Mouse (Mus musculus): ENCODE measurements around the gene Cyp2e1. TPM values are rescaled to one million over a fixed set of nuclear protein-coding genes. Genes with fewer than 3 reads are reported as not detected.
"Not testable (repeated sequence)": the region's sequence is repeated elsewhere in the genome, so short reads cannot be mapped to it uniquely, and the experiment has no call there.

The Cyp2e1 gene
- polyA plus RNA-seq, 1 experiment from 2014 or later: 0.12 TPM

DNA sequence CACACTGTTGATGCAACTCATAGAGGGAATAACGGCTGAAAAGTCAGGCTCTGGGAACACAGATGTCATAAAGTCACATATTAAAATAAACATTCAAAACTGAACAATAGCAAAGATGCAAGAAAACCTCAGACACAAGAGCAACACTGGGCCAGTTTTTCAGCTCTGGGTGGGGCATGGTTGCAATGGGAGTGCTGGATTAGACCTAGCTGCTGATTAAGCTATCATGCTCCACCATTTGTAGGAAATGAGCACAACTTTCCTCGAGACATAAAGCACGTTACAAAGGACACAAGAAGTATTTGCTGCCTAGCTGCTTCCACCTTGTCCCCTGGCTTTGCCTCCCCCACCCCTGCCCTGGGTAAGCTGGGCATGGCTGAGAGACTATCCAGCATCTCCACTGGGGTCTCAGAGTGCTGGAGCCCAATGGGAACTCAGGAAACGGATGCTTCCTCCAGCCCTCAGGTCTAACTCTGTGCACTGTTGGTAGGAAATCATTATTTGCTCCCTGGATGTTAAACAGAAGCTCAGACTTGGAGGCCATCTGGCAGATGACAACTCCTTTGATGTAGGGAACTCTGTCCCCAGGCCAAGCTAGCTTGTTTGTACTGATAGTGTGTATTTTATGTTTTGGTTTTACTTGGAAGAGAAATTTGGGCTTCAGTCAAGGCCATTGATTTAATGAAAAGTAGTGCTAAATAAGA is 7.2 kb upstream of the Cyp2e1 start:
- Histone ChIP-seq H3K4me3 (ENCODE audit: low read length) (no peak overlapping the region), H3K9me3 (ENCODE audit: control insufficient read depth, low read length) (no peaks in the 10 kb centered on the region), H3K36me3 (ENCODE audit: control insufficient read depth, insufficient read depth, low read length) (no peaks in the 10 kb centered on the region), H3K9ac (ENCODE audit: low read depth, low read length) (no peak overlapping the region), H3K27me3 (ENCODE audit: control insufficient read depth, insufficient read depth, low read length) (no peaks in the 10 kb centered on the region), H3K4me2 (replicated peaks; ENCODE audit: low read depth, low read length) (no peak overlapping the region), H3K4me1 (ENCODE audit: control insufficient read depth, insufficient read depth, low read length) (no peaks in the 10 kb centered on the region), H3K27ac (ENCODE audit: low read depth, low read length) (no peak overlapping the region)
- WGBS: 68% methylated on average over 4 of the region's 4 CpGs
- ATAC-seq (ENCODE audit: low FRiP score, low TSS enrichment): no peak

DNA sequence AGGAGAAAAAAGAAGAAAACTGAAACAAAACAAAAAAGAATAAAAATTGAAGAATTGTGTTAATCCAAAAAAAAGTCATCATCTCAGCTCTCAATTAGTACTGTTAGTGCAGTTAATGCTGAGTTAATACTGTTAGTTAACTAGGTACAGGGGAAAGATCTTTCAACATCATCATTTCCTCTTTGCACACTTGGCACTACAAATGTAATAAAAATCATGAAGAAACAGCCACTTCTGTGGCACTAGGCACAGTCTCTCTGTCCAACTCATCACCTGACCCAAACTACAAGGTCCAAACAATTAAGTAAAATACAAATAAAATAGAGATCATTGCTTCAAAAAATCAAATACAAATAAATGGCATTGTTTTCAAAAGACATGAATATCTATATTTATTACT is 2.9 kb upstream of the Cyp2e1 start:
- H3K4me1 ChIP-seq (ENCODE audit: control insufficient read depth, insufficient read depth, low read length): no peaks in the 10 kb centered on the region
- no peak for ATAC-seq (ENCODE audit: low FRiP score, low TSS enrichment)
- H3K9ac ChIP-seq (ENCODE audit: low read depth, low read length): no peak overlapping the region
- H3K4me3 ChIP-seq (ENCODE audit: low read length): no peak overlapping the region
- H3K4me2 ChIP-seq (replicated peaks; ENCODE audit: low read depth, low read length): no peak overlapping the region
- no peaks in the 10 kb centered on the region for H3K27me3 ChIP-seq (ENCODE audit: control insufficient read depth, insufficient read depth, low read length)
- no peaks in the 10 kb centered on the region for H3K9me3 ChIP-seq (ENCODE audit: control insufficient read depth, low read length)
- no peak overlapping the region for H3K27ac ChIP-seq (ENCODE audit: low read depth, low read length)
- no peaks in the 10 kb centered on the region for H3K36me3 ChIP-seq (ENCODE audit: control insufficient read depth, insufficient read depth, low read length)

DNA sequence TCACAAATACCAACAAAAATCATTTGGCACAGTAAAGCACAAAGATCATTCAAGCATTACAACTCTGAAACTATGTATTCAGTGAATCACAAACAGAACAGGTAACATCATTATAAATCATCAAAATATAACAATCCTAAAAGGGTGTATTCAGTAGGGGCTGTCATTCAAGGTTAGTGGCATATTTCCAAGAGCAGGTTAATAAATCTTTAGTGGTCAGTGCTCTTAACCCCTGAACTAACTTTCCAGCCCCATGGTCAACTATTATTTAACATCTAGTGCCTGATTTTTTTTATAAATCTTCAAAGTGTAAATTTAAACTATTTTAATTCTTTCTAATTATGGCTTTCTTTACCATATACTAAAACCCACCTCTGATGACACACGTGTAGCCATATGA is 1.9 kb downstream of the Cyp2e1 start:
- H3K9ac ChIP-seq (ENCODE audit: low read depth, low read length); H3K36me3 ChIP-seq (ENCODE audit: control insufficient read depth, insufficient read depth, low read length); H3K4me1 ChIP-seq (ENCODE audit: control insufficient read depth, insufficient read depth, low read length); H3K27me3 ChIP-seq (ENCODE audit: control insufficient read depth, insufficient read depth, low read length); ATAC-seq (ENCODE audit: low FRiP score, low TSS enrichment); H3K9me3 ChIP-seq (ENCODE audit: control insufficient read depth, low read length); H3K4me2 ChIP-seq (replicated peaks; ENCODE audit: low read depth, low read length); H3K4me3 ChIP-seq (ENCODE audit: low read length); H3K27ac ChIP-seq (ENCODE audit: low read depth, low read length): not testable (repeated sequence)
- 82% methylated on average over 1 of the region's 1 CpGs for WGBS

DNA sequence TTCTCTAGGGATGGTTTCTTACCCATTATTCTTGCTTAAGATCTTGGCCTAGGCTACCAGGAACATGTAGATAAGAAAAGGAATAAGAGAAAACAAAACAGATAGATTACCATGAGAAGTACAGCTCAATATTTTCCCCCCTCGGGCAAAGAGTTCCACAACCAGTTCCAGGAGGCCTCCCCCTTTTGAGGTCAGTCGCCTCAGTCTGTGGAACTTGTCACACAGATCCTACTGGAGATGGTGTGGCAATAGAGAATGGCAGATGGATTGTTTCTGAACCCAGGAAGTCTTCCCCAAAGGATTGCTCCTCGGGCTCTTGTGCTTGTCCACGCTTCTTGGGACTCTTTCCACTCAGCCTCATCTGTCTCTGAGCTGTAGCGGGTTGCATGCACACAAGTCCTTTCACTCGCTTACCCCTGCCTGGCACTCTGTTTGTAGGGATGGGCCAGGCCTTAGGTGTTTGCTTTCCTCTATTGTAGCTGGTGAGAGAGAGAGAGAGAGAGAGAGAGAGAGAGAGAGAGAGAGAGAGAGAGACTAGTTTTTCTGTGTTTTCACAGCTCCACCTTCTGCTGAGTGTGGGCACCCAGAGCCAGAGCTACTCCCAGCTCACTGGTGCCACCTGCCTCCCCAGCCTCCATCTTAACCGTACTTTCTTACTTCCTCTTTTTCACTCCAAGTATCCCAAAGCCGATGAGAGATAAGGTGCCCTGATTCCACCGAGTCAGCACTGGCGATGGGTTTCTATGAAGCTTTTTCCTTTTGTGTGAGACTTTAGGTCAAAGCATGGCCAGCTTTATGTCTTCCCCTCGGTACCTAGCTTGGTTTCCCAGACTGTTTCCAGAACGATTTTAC is 2.6 kb downstream of the Cyp2e1 start:
- H3K36me3 ChIP-seq (ENCODE audit: control insufficient read depth, insufficient read depth, low read length): no peaks in the 10 kb centered on the region
- no peaks in the 10 kb centered on the region for H3K27me3 ChIP-seq (ENCODE audit: control insufficient read depth, insufficient read depth, low read length)
- H3K4me1 ChIP-seq (ENCODE audit: control insufficient read depth, insufficient read depth, low read length): no peaks in the 10 kb centered on the region
- no peak overlapping the region for H3K4me3 ChIP-seq (ENCODE audit: low read length)
- no peaks in the 10 kb centered on the region for H3K9me3 ChIP-seq (ENCODE audit: control insufficient read depth, low read length)
- H3K4me2 ChIP-seq (replicated peaks; ENCODE audit: low read depth, low read length): no peak overlapping the region
- WGBS: 78% methylated on average over 12 of the region's 12 CpGs
- no peak for ATAC-seq (ENCODE audit: low FRiP score, low TSS enrichment)
- no peak overlapping the region for H3K27ac ChIP-seq (ENCODE audit: low read depth, low read length)
- H3K9ac ChIP-seq (ENCODE audit: low read depth, low read length): no peak overlapping the region

DNA sequence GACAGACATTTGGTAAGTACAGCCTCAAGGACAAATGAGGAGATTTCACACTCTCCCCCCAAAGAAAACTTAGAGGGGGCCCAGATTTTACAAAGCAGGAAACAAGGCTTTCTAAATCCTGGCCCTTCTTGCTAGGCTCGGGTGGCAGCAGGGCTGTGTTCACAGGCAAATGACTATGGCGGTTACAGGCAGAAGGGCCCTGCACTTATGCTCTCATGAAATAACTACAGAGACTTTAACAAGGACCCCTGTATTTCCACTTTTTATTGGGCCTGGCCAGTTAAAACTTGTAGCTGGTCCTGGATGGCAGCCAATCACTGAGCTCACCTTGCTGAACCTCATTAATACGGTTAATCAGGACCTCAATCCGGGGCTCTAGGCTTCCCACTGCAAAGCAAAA is 17.0 kb downstream of the Cyp2e1 start:
- Histone ChIP-seq H3K9ac (ENCODE audit: low read depth, low read length) (no peak overlapping the region), H3K9me3 (ENCODE audit: control insufficient read depth, low read length) (no peaks in the 10 kb centered on the region), H3K36me3 (ENCODE audit: control insufficient read depth, insufficient read depth, low read length) (no peaks in the 10 kb centered on the region), H3K27me3 (ENCODE audit: control insufficient read depth, insufficient read depth, low read length) (no peaks in the 10 kb centered on the region), H3K4me3 (ENCODE audit: low read length) (no peak overlapping the region), H3K27ac (ENCODE audit: low read depth, low read length) (no peak overlapping the region), H3K4me1 (ENCODE audit: control insufficient read depth, insufficient read depth, low read length) (no peaks in the 10 kb centered on the region), H3K4me2 (replicated peaks; ENCODE audit: low read depth, low read length) (no peak overlapping the region)
- WGBS: 75% methylated on average over 4 of the region's 4 CpGs
- no peak for ATAC-seq (ENCODE audit: low FRiP score, low TSS enrichment)

DNA sequence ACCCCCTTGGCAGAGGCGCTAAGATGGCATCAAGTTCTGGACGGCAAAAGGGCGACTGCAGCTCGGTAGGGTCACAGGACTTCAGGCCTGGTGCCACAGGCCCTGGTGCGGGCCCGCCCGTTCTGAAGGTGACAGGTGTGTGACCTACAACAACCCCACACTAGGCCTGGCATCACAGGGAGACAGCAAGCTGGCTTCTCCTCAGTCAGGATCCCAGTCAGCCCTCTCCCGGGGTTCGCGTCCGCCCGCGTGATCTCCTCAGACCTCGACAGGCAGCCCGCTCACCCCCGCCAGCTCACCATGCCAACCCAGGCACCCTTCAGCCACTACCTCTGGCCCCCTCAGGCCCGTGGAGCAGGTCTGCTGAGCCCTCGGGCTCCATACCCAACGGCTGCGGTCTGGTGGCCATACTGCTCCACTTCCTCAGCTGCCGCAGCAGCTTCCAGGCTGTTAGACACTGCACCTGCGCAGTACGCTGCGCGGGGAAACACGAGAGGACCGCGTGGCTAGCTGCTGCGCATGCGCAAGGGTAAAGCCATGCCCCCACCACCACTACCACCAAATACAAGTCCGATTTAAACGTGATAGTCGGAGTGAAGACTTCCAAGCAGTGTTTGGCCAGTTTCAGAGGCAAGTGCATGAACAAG is 24.0 kb downstream of the Cyp2e1 start, which contains the start of gene Syce1:
Gene Syce1, minus strand, starts transcription at position 447 of the 647 bp plus-strand sequence.
- no peak within 1 kb of the TSS for H3K4me2 ChIP-seq (replicated peaks; ENCODE audit: low read depth, low read length)
- no peak within 1 kb of the TSS for H3K9ac ChIP-seq (ENCODE audit: low read depth, low read length)
- H3K4me3 ChIP-seq (ENCODE audit: low read length): no peak within 1 kb of the TSS
- no peak within 1 kb of the TSS for H3K27ac ChIP-seq (ENCODE audit: low read depth, low read length)
- H3K4me1 ChIP-seq (ENCODE audit: control insufficient read depth, insufficient read depth, low read length): no peaks in the 10 kb centered on the region
- H3K36me3 ChIP-seq (ENCODE audit: control insufficient read depth, insufficient read depth, low read length): no peaks in the 10 kb centered on the region
- WGBS: 83% methylated on average over 33 of the region's 33 CpGs
- H3K9me3 ChIP-seq (ENCODE audit: control insufficient read depth, low read length): no peaks in the 10 kb centered on the region
- no peak for ATAC-seq (ENCODE audit: low FRiP score, low TSS enrichment)
- no peaks in the 10 kb centered on the region for H3K27me3 ChIP-seq (ENCODE audit: control insufficient read depth, insufficient read depth, low read length)

DNA sequence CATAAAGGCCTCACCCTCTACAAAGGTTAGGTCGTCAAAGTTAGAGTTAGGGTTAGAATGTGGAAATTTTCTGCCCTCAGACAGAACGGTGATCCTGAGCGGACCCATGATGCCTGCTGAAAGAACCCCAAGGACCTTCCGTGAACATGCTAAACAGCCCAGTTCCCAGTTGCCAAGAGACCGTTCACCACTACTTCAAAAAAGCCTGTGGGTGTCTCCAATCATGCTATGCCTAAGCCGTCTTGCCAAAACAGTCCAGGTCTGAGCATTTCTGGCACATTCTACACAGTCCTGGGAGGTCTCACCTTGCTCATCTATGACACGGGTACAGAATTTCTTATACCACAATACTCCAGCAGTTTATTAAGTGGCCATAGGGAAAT is 24.5 kb downstream of the Cyp2e1 start:
- Histone ChIP-seq H3K4me1 (ENCODE audit: control insufficient read depth, insufficient read depth, low read length) (no peaks in the 10 kb centered on the region), H3K27me3 (ENCODE audit: control insufficient read depth, insufficient read depth, low read length) (no peaks in the 10 kb centered on the region), H3K9ac (ENCODE audit: low read depth, low read length) (no peak overlapping the region), H3K4me3 (ENCODE audit: low read length) (no peak overlapping the region), H3K9me3 (ENCODE audit: control insufficient read depth, low read length) (no peaks in the 10 kb centered on the region), H3K4me2 (replicated peaks; ENCODE audit: low read depth, low read length) (no peak overlapping the region), H3K27ac (ENCODE audit: low read depth, low read length) (no peak overlapping the region), H3K36me3 (ENCODE audit: control insufficient read depth, insufficient read depth, low read length) (no peaks in the 10 kb centered on the region)
- WGBS: 88% methylated on average over 7 of the region's 7 CpGs
- ATAC-seq (ENCODE audit: low FRiP score, low TSS enrichment): no peak

DNA sequence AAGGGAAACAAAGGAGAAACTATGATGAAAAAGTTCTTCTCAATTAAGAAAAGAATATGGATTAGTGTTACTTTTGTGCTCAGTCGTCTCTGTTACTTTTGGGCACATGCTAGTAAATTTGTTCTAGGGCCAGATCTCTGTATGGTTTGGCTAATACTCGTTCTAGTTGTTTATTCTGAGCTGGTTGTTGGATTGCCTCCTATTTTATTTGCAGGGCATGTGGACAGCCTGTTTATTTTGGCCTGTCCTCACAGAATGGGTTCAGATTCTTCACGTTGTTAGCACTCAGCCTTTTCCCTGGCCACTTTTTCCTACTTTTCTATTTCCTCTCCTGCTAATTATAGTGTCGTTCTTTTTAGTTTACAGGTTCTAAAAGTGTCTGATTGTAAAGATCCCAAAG is 30.0 kb downstream of the Cyp2e1 start:
- Histone ChIP-seq H3K27ac (ENCODE audit: low read depth, low read length) (no peak overlapping the region), H3K4me2 (replicated peaks; ENCODE audit: low read depth, low read length) (no peak overlapping the region), H3K4me3 (ENCODE audit: low read length) (no peak overlapping the region), H3K9me3 (ENCODE audit: control insufficient read depth, low read length) (no peaks in the 10 kb centered on the region), H3K27me3 (ENCODE audit: control insufficient read depth, insufficient read depth, low read length) (no peaks in the 10 kb centered on the region), H3K9ac (ENCODE audit: low read depth, low read length) (no peak overlapping the region), H3K4me1 (ENCODE audit: control insufficient read depth, insufficient read depth, low read length) (no peaks in the 10 kb centered on the region), H3K36me3 (ENCODE audit: control insufficient read depth, insufficient read depth, low read length) (no peaks in the 10 kb centered on the region)
- ATAC-seq (ENCODE audit: low FRiP score, low TSS enrichment): no peak
- WGBS: 59% methylated on average over 4 of the region's 4 CpGs

DNA sequence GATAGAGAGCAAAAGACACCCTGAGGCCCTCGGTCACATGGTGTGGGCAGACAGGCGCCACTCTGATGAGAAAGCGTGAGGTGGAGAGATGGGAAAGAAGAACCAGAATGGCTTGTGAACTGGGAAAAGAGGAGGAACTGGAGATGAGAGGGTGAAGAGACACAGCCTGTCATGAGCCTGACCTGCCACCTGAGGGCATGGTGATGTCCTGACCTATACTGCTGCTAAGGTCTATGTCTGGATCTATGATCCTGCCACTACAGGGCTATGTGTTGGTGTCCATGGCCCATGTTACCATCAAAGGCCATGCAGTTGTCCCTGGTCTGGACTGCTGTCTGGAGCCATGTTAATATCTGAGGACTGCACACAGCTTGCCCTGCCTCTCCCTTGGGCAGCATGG is 34.1 kb downstream of the Cyp2e1 start:
- 95% methylated on average over 3 of the region's 3 CpGs for WGBS

More for the DNA sequence above, 34.1 kb downstream of the Cyp2e1 start:
- Histone ChIP-seq H3K4me3 (ENCODE audit: low read length) (no peak overlapping the region), H3K4me2 (replicated peaks; ENCODE audit: low read depth, low read length) (no peak overlapping the region), H3K9me3 (ENCODE audit: control insufficient read depth, low read length) (no peaks in the 10 kb centered on the region), H3K36me3 (ENCODE audit: control insufficient read depth, insufficient read depth, low read length) (no peaks in the 10 kb centered on the region), H3K4me1 (ENCODE audit: control insufficient read depth, insufficient read depth, low read length) (no peaks in the 10 kb centered on the region), H3K27ac (ENCODE audit: low read depth, low read length) (no peak overlapping the region), H3K9ac (ENCODE audit: low read depth, low read length) (no peak overlapping the region), H3K27me3 (ENCODE audit: control insufficient read depth, insufficient read depth, low read length) (no peaks in the 10 kb centered on the region)
- ATAC-seq (ENCODE audit: low FRiP score, low TSS enrichment): no peak

Measured in kidney, embryonic 14.5 days (tissue).